Mouse (Mus musculus): Measurements from ENCODE around the gene Msmb. TPM values are rescaled to one million over a fixed set of nuclear protein-coding genes. Genes with fewer than 3 reads are reported as not detected.

Gene Msmb
- polyA plus RNA-seq, 1 experiment from 2014 or later: not detected

DNA sequence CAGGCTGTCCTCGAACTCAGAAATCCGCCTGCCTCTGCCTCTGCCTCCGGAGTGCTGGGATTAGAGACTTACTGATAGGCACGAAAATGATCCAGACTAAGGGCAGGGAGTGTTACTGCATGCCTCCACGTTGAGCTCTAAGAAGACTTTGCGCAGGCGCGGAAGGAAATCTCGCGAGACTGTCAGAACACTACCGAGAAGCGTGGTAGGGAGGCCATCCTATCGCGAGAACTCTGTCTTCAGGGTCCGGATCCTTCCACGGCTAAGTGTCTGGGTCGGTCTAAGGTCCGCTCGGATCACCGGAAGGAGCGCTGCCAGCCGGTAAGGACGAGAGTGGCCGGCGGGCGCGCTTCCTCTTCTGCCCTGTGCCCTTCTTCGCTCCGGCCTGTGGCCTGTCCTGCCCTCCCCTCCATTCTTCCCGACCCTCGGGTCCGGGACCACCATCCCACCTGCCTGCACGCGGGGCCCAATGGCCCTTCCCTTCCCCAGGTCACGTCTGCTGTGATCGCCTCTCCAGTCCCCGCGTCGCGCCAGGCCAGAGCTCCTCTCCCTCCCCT is 17.9 kb downstream of the Msmb start, which contains the start of gene Ncoa4:
Gene Ncoa4 (plus strand): TSS at position 176 of the 557 bp plus-strand sequence.
- Histone ChIP-seq H3K4me1 (ENCODE audit: control insufficient read depth in 2 of 2, insufficient read depth in 2 of 2, low read length in 2 of 2) (peaks cover 6 to 19% of the 10 kb centered on the region in 2 experiments), H3K27me3 (ENCODE audit: control insufficient read depth, insufficient read depth, low read length) (no peaks in the 10 kb centered on the region)
- under 1% methylated on average over 40 of the region's 40 CpGs for WGBS

GRCm38 (mm10) chr14:32160563-32160962 is 18.7 kb downstream of the Msmb start:
- peak overlapping the region; percentile 88 to 94 for H3K4me3 ChIP-seq (ENCODE audit: control insufficient read depth in 1 of 2, insufficient read depth in 1 of 2, low read depth in 1 of 2, low read length in 2 of 2)
- no peak for ATAC-seq (ENCODE audit: insufficient number of reproducible peaks, insufficient read depth, low FRiP score, low read depth)
- H3K9me3 ChIP-seq (ENCODE audit: control insufficient read depth, low read length): no peaks in the 10 kb centered on the region
- peak overlapping the region; percentile 89 for H3K4me2 ChIP-seq (ENCODE audit: low read length)
- WGBS: 29% methylated on average over 7 of the region's 7 CpGs
- no peaks in the 10 kb centered on the region for H3K27me3 ChIP-seq (ENCODE audit: control insufficient read depth, insufficient read depth, low read length)
- H3K36me3 ChIP-seq (ENCODE audit: control insufficient read depth, insufficient read depth, low read length): no peaks in the 10 kb centered on the region
- H3K27ac ChIP-seq (replicated peaks in 1 of 2; ENCODE audit: control insufficient read depth in 1 of 2, insufficient read depth in 1 of 2, low read depth in 2 of 2, low read length in 2 of 2): peak overlapping the region; percentile 77 to 91; a peak in 3 of 4 replicates
- peak overlapping the region; percentile 97 for H3K9ac ChIP-seq (ENCODE audit: low read length)
- H3K4me1 ChIP-seq (ENCODE audit: control insufficient read depth in 2 of 2, insufficient read depth in 2 of 2, low read length in 2 of 2): peaks cover 9 to 23% of the 10 kb centered on the region in 2 experiments

More for the DNA sequence above, 17.9 kb downstream of the Msmb start, which contains the start of gene Ncoa4:
- H3K36me3 ChIP-seq (ENCODE audit: control insufficient read depth, insufficient read depth, low read length): no peaks in the 10 kb centered on the region
- no peaks in the 10 kb centered on the region for H3K9me3 ChIP-seq (ENCODE audit: control insufficient read depth, low read length)
- H3K9ac ChIP-seq (ENCODE audit: low read length): peak within 1 kb of the TSS; percentile 97
- H3K4me2 ChIP-seq (ENCODE audit: low read length): peak within 1 kb of the TSS; percentile 89
- ATAC-seq (ENCODE audit: insufficient number of reproducible peaks, insufficient read depth, low FRiP score, low read depth): peak; percentile 95
- H3K27ac ChIP-seq (replicated peaks in 1 of 2; ENCODE audit: control insufficient read depth in 1 of 2, insufficient read depth in 1 of 2, low read depth in 2 of 2, low read length in 2 of 2): peak within 1 kb of the TSS; percentile 77 to 91
- H3K4me3 ChIP-seq (ENCODE audit: control insufficient read depth in 1 of 2, insufficient read depth in 1 of 2, low read depth in 1 of 2, low read length in 2 of 2): peak within 1 kb of the TSS; percentile 88 to 94

- peak overlapping the region; percentile 97 for H3K9ac ChIP-seq (ENCODE audit: low read length)
- no peak for ATAC-seq (ENCODE audit: insufficient number of reproducible peaks, insufficient read depth, low FRiP score, low read depth)
- no peaks in the 10 kb centered on the region for H3K27me3 ChIP-seq (ENCODE audit: control insufficient read depth, insufficient read depth, low read length)
- WGBS: 81% methylated on average over 12 of the region's 12 CpGs
- H3K4me2 ChIP-seq (ENCODE audit: low read length): peak overlapping the region; percentile 89
- no peaks in the 10 kb centered on the region for H3K36me3 ChIP-seq (ENCODE audit: control insufficient read depth, insufficient read depth, low read length)
- H3K4me1 ChIP-seq (ENCODE audit: control insufficient read depth in 2 of 2, insufficient read depth in 2 of 2, low read length in 2 of 2): peaks cover 9 to 27% of the 10 kb centered on the region in 2 experiments
- no peak overlapping the region for H3K27ac ChIP-seq (replicated peaks in 1 of 2; ENCODE audit: control insufficient read depth in 1 of 2, insufficient read depth in 1 of 2, low read depth in 2 of 2, low read length in 2 of 2)
- peak overlapping the region in 1 of 2 experiments; percentile 94; a peak in 1 of 4 replicates for H3K4me3 ChIP-seq (ENCODE audit: control insufficient read depth in 1 of 2, insufficient read depth in 1 of 2, low read depth in 1 of 2, low read length in 2 of 2)
- no peaks in the 10 kb centered on the region for H3K9me3 ChIP-seq (ENCODE audit: control insufficient read depth, low read length)
These were observed 19.5 kb downstream of the Msmb start for GRCm38 (mm10) chr14:32161090-32161885.

DNA sequence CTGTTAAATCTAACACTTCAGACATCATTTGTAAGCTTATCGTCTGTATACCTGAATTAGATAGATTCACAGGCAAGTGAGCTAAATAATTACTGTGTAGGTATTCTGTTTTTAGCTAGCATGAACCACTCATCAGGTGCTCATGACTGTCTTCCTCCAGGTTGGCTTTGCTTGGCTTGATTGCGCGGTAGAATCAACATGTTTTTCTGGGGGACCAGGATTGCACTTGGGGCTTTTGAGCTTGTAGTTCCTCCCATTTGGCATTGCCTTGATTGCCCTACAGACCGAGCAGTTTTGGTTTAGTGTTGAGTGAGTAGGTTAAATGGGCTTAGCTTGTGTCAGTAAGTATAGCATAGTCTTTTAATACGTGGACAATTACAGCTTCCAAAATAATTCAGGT is 20.4 kb downstream of the Msmb start:
- Histone ChIP-seq H3K27me3 (ENCODE audit: control insufficient read depth, insufficient read depth, low read length) (no peaks in the 10 kb centered on the region), H3K9me3 (ENCODE audit: control insufficient read depth, low read length) (no peaks in the 10 kb centered on the region), H3K4me1 (ENCODE audit: control insufficient read depth in 2 of 2, insufficient read depth in 2 of 2, low read length in 2 of 2) (peaks cover 9 to 31% of the 10 kb centered on the region in 2 experiments), H3K36me3 (ENCODE audit: control insufficient read depth, insufficient read depth, low read length) (no peaks in the 10 kb centered on the region), H3K4me2 (ENCODE audit: low read length) (no peak overlapping the region), H3K9ac (ENCODE audit: low read length) (no peak overlapping the region), H3K27ac (replicated peaks in 1 of 2; ENCODE audit: control insufficient read depth in 1 of 2, insufficient read depth in 1 of 2, low read depth in 2 of 2, low read length in 2 of 2) (no peak overlapping the region), H3K4me3 (ENCODE audit: control insufficient read depth in 1 of 2, insufficient read depth in 1 of 2, low read depth in 1 of 2, low read length in 2 of 2) (no peak overlapping the region)
- WGBS: 93% methylated on average over 5 of the region's 5 CpGs
- ATAC-seq (ENCODE audit: insufficient number of reproducible peaks, insufficient read depth, low FRiP score, low read depth): no peak

GRCm38 (mm10) chr14:32163203-32163888 is 21.5 kb downstream of the Msmb start:
- H3K4me1 ChIP-seq (ENCODE audit: control insufficient read depth in 2 of 2, insufficient read depth in 2 of 2, low read length in 2 of 2): peaks cover 9 to 36% of the 10 kb centered on the region in 2 experiments
- no peak overlapping the region for H3K4me3 ChIP-seq (ENCODE audit: control insufficient read depth in 1 of 2, insufficient read depth in 1 of 2, low read depth in 1 of 2, low read length in 2 of 2)
- no peak overlapping the region for H3K4me2 ChIP-seq (ENCODE audit: low read length)
- H3K9ac ChIP-seq (ENCODE audit: low read length): no peak overlapping the region
- no peak for ATAC-seq (ENCODE audit: insufficient number of reproducible peaks, insufficient read depth, low FRiP score, low read depth)
- H3K9me3 ChIP-seq (ENCODE audit: control insufficient read depth, low read length): no peaks in the 10 kb centered on the region
- no peaks in the 10 kb centered on the region for H3K27me3 ChIP-seq (ENCODE audit: control insufficient read depth, insufficient read depth, low read length)
- H3K27ac ChIP-seq (replicated peaks in 1 of 2; ENCODE audit: control insufficient read depth in 1 of 2, insufficient read depth in 1 of 2, low read depth in 2 of 2, low read length in 2 of 2): no peak overlapping the region
- 92% methylated on average over 11 of the region's 11 CpGs for WGBS
- H3K36me3 ChIP-seq (ENCODE audit: control insufficient read depth, insufficient read depth, low read length): no peaks in the 10 kb centered on the region

DNA sequence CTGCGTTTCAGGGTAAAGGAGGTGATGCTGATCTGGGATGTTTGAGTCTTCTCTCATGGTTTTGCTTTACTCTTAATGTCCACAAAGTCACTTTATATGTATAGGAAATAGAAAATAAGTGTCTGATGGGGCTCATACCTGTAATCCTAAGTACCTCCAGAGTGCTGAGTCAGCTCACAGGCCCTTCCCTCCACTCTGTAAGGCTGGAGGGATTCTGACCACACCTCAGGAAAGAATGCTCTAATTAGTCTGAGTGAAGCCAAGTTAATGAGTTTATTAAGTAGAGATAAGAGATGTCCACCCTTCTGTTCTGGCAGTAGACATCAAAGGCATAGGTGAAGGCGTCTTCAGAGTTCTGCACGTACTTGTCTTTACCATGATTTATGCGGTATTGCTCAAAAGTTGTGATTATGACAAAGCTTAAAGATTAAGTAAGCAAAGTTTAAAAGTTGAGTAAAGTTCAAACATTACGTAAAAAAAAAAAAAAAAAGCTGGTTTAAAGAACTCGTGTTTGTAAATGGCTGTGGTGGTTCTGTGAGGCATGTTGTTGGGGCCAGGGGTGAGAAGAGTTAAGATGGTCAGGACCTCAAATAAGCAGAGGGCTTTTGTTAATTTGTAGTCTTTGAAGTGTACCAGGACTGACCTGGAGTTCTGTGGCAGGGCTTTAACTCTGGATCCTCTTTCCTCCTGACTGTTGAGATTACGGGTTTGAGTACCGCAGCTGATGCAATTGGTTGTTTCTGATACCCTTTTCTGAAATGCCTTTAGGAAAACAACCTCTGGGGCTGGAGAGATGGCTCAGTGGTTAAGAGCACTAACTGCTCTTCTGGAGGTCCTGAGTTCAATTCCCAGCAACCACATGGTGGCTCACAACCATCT is 22.6 kb downstream of the Msmb start:
- H3K27ac ChIP-seq (replicated peaks in 1 of 2; ENCODE audit: control insufficient read depth in 1 of 2, insufficient read depth in 1 of 2, low read depth in 2 of 2, low read length in 2 of 2): peak overlapping the region in 1 of 2 experiments; percentile 87; a peak in 2 of 4 replicates
- no peak overlapping the region for H3K9ac ChIP-seq (ENCODE audit: low read length)
- H3K4me3 ChIP-seq (ENCODE audit: control insufficient read depth in 1 of 2, insufficient read depth in 1 of 2, low read depth in 1 of 2, low read length in 2 of 2): peak overlapping the region in 1 of 2 experiments; percentile 62; a peak in 1 of 4 replicates
- peaks cover 6 to 33% of the 10 kb centered on the region in 2 experiments for H3K4me1 ChIP-seq (ENCODE audit: control insufficient read depth in 2 of 2, insufficient read depth in 2 of 2, low read length in 2 of 2)
- H3K9me3 ChIP-seq (ENCODE audit: control insufficient read depth, low read length): no peaks in the 10 kb centered on the region
- 75% methylated on average over 8 of the region's 8 CpGs for WGBS
- H3K27me3 ChIP-seq (ENCODE audit: control insufficient read depth, insufficient read depth, low read length): no peaks in the 10 kb centered on the region
- no peak for ATAC-seq (ENCODE audit: insufficient number of reproducible peaks, insufficient read depth, low FRiP score, low read depth)
- no peaks in the 10 kb centered on the region for H3K36me3 ChIP-seq (ENCODE audit: control insufficient read depth, insufficient read depth, low read length)
- peak overlapping the region; percentile 95 for H3K4me2 ChIP-seq (ENCODE audit: low read length)

Measured in heart, embryonic 14.5 days (tissue).